Mouse (Mus musculus): ENCODE data around the gene Hsd17b2.

- TF ChIP-seq POLR2A (IDR thresholded peaks at IDR 0.05; ENCODE audit: low read depth, low read length) (no peak), CTCF (IDR thresholded peaks at IDR 0.05; ENCODE audit: extremely low read depth, insufficient read depth, insufficient read length, insufficient replicate concordance) (peak; percentile 19; the same call in 1 of the 2 replicates)
These were observed 70.4 kb downstream of the Hsd17b2 start for GRCm38 (mm10) chr8:117772126-117772525.
